Mouse (Mus musculus) testis, postnatal 10 days (tissue): ENCODE data around the gene Tm4sf1.

Experiments
- DNase-seq: peaks from one replicate; pipeline ENCODE4 v3.0.0; 2021; ENCODE audit warnings: low spot score

The Tm4sf1 gene

DNA sequence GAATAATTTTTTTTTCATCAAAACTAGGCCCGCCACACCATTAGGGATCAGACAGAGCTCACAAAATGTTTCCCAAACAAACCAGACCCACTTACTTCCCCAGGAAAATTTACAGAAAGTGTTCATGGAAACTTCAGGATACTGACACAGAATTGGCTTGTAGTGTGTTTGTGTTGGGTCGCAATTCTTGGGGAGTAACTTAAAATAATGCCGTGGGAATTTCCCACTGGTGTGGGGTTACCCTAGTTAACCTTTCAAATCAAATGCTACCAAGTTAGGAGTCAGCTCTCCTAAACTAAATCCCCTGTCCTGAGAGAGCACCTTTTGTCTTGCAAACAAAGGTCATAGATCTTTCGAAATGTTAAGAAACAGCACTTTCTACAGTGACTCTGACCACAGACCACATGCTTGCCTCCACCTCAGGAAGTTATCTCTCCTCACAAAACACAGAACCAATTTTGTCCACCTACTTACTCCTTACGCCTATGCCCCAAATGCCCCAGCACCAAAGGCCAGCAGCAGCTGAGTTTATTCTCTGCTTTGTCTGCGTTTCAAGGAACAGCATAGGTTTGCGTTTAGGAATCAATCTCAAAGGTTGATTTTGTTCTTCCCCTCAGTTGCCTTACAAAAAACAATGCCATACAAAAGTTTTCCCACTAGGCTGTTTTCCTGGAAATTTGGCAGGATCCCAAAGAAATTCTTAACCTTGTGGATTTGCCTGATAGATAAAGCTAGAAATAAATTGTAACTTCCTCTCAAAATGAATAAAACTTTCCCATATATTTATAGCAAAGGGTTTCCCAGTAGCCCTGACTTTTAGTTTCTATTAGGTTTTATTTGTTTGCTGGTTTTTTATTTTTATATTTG is 13.7 kb downstream of the Tm4sf1 start:
- DNase-seq: no peak

DNA sequence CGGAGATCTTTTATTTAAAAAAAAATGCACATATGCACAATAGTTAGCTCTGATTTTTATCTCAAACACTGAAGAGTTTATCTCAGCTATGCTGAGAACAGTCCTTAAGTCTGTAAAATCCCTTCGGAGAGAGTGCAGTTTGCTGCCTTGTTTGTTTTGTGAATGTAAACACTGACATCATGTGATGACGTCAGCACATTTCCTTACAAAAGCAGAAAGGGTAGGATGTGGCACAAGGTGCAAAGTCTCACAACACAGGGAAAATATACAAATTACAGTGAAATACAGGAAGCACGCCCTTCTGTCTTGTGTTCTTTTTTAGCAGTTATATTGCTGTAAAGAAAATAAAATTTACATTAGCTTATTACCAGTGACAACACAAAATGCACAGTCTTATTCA is 14.3 kb downstream of the Tm4sf1 start:
- DNase-seq: no peak

DNA sequence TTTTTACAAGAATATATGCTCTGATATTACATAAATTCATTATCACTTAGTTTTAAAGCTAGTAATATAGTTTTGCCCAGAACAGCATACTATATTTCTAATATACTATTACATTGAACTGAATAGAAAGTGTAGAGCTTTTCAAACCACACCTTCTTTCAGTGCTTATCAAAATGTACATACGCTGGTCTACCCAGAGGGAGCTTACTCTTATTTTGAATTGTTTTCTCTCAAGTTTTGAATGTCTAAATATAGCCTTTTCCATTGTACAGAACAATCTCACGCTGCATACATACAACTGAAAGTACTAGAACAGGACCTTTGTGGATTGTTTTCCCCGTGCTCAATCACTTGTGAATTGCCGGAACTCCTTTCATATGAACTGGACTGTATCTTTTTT is 23.6 kb downstream of the Tm4sf1 start:
- DNase-seq: no peak

DNA sequence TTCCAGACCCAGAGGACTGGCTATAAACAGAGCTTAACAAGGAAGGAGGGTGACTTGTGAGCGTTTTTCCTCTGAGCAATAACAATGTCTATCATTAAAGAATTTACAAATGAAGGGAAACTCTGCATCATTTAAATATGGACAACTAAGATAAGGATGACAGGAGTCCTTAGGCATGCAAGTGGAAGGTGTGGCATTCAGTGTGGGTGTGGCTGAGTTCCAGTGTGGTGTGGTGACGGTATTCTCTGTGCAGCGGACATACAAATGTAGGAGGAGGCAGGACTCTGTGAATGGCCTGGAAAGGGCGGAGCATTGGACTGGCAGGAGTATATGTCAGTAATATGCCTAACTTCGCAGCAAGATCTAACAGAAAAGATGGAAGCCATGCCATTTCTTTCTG is 24.3 kb downstream of the Tm4sf1 start:
- DNase-seq: no peak

DNA sequence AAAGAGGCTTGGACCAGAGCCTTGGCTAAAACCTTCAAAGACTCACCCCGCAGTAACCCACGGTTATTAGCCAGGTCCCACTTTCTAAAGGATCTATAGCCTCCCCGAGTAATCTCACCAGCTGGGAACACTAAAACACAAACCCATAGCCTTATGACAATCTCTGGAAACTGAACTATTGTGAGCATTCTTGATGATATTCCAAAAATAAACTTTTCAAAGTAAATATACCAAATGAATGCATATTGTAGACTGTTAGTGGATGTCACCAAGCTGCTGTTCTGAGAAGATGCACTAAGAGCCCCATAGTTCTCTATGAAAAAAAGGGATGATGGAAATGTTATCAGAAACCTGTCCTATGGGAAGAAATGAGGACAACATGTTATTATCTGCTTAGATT is 25.0 kb downstream of the Tm4sf1 start:
- no peak for DNase-seq

DNA sequence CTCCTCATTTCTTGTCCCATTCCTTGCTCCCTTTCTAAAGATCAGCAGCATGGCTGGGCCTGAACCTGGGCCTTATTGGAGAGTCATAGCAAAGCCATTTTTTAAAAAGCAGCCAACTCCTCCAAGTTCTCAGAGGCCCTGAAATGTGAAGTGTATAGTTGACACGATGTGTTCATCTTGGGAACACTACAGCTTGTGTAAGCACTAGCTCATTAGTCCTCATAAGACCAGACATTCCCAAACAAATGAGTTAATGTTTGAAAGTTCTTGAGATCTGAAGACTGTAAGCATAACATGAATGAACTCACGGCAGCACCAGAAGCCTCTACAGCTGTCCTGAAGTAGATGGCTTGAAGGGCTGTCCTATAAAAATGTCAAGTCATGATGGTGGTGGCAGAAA is 32.8 kb downstream of the Tm4sf1 start:
- DNase-seq: no peak

DNA sequence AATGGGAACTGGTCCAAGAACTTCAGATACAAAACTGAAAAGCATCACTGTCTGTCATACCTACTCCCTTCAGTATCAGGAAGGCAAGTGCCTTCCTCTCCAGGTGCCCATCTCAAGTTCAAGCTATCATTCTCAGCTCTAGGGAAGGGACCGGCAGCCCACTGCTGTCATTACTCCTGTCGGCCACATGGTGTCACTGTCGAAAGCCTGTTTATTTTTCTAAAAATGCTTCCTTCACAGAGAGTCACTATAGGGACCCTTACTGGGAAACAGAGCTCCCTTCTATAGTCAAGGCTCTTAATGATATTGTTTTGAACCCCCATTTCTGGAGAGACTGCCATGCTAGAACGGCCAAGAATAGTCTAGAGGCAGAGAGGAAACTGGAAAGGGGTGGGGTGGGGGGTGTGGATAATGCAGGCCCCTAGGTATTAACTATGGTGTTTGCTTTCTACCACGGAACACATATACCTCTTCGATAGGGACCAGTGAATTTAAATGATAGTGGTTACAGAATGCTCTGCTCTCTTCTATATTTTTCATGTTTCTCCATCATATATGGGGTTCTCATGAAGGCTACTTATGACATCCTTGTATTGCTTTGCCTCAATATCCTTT is 34.1 kb downstream of the Tm4sf1 start:
- DNase-seq: peak; percentile 60

DNA sequence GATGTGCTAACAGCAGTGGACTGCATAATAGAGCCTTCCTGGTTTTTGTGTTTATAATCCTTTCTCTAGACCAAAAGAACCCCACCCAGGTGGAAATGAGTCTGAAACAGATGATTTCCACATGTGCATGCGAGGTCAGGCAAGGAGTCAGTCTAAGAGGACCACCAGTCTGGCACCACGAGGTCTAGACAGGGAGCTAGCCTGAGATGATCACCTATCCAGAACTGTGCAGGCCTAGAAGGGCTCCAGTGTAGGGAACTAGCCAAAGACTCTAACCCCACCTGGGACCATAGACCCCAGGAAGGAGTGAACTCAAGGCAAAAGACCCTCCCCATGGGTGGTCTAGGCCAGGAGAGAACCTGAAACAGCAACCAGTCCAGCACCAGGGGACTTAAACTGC is 48.7 kb downstream of the Tm4sf1 start:
- no peak for DNase-seq

DNA sequence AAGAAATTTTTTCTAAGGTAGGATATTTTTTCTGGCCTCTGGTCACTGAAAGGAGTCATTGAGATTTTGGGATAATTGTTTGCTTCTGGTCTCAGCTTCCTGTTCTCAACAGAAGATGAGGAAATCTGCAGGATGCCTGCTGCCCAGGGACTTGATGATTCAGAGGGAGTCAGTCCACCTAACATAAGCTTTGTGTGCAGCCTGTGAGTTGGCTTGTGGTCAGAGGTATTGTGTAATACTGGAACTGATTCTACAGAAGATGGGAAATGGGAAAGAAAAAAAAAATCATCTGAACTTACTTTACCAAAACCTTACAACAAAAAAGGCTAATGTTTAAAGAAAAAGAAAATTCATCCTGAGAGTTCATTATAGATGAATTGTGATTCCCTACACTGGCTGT is 49.2 kb downstream of the Tm4sf1 start:
- no peak for DNase-seq

DNA sequence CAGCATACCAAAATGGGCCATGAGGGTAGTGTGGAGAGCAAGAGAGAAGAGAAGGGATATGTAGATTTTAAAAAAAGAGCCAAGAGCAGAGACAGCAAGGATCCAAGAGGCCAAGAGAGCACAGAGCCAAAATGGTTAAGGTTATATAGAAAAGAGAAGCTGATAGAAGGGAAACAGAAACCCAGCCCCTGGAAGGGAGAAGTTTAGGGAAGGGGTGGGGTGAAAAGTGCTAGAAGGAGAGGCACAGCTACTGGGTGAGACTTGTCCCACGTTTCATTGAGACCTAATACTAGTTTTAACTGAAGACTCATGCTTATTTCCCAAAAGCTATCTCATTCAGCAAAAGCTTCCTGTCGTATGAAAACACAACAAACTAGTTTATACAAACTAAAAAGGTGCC is 56.5 kb downstream of the Tm4sf1 start:
- DNase-seq: no peak
